Mouse (Mus musculus): ENCODE data around the gene Gm17349. TPM values are rescaled to one million over a fixed set of nuclear protein-coding genes. Genes with fewer than 3 reads are reported as not detected.

The Gm17349 gene
- polyA plus RNA-seq, 1 experiment from 2014 or later, result not detected

GRCm38 (mm10) chr15:99698533-99699085, 6.7 kb downstream of the Gm17349 start:
- H3K36me3 ChIP-seq, result peaks cover 2% of the 10 kb centered on the region; the same call in 1 of the 2 replicates
- peaks cover 24% of the 10 kb centered on the region for H3K27me3 ChIP-seq (replicated peaks)
- no peak for ATAC-seq (ENCODE audit: insufficient number of reproducible peaks, low FRiP score)
- no peaks in the 10 kb centered on the region for H3K9me3 ChIP-seq (replicated peaks)
- no peak overlapping the region for H3K9ac ChIP-seq
- H3K4me1 ChIP-seq (replicated peaks), result peaks cover 37% of the 10 kb centered on the region
- 27% methylated on average over 20 of the region's 20 CpGs for WGBS
- H3K4me3 ChIP-seq, result no peak overlapping the region
- H3K4me2 ChIP-seq, result peak overlapping the region; percentile 28; the same call in 1 of the 2 replicates
- no peak overlapping the region for H3K27ac ChIP-seq (ENCODE audit: poor library complexity, severe bottlenecking)

- H3K9me3 ChIP-seq (replicated peaks), result no peaks in the 10 kb centered on the region
- H3K4me3 ChIP-seq, result no peak overlapping the region
- H3K36me3 ChIP-seq, result no peaks in the 10 kb centered on the region
- 11% methylated on average over 2 of the region's 2 CpGs for WGBS
- no peak overlapping the region for H3K4me2 ChIP-seq
- H3K4me1 ChIP-seq (replicated peaks), result peaks cover 26% of the 10 kb centered on the region
- H3K9ac ChIP-seq, result no peak overlapping the region
- peaks cover 34% of the 10 kb centered on the region for H3K27me3 ChIP-seq (replicated peaks)
- ATAC-seq (ENCODE audit: insufficient number of reproducible peaks, low FRiP score), result no peak
- H3K27ac ChIP-seq (ENCODE audit: poor library complexity, severe bottlenecking), result no peak overlapping the region
Observed at GRCm38 (mm10) chr15:99697309-99697708, 8.0 kb downstream of the Gm17349 start.

GRCm38 (mm10) chr15:99691976-99692375, 13.3 kb downstream of the Gm17349 start:
- Histone ChIP-seq H3K9ac (no peak overlapping the region), H3K36me3 (no peaks in the 10 kb centered on the region)

GRCm38 (mm10) chr15:99690924-99691323, 14.4 kb downstream of the Gm17349 start:
- Histone ChIP-seq H3K9me3 (replicated peaks) (no peaks in the 10 kb centered on the region), H3K27me3 (replicated peaks) (peaks cover 36% of the 10 kb centered on the region; the same call in 1 of the 2 replicates), H3K4me1 (replicated peaks) (peaks cover 16% of the 10 kb centered on the region), H3K4me3 (no peak overlapping the region), H3K9ac (no peak overlapping the region), H3K27ac (ENCODE audit: poor library complexity, severe bottlenecking) (no peak overlapping the region), H3K4me2 (no peak overlapping the region), H3K36me3 (no peaks in the 10 kb centered on the region)
- 23% methylated on average over 4 of the region's 4 CpGs for WGBS
- ATAC-seq (ENCODE audit: insufficient number of reproducible peaks, low FRiP score), result no peak

More at GRCm38 (mm10) chr15:99691976-99692375, 13.3 kb downstream of the Gm17349 start:
- ATAC-seq (ENCODE audit: insufficient number of reproducible peaks, low FRiP score), result no peak
- Histone ChIP-seq H3K4me1 (replicated peaks) (peaks cover 16% of the 10 kb centered on the region), H3K27ac (ENCODE audit: poor library complexity, severe bottlenecking) (no peak overlapping the region), H3K4me2 (no peak overlapping the region), H3K9me3 (replicated peaks) (no peaks in the 10 kb centered on the region), H3K4me3 (no peak overlapping the region), H3K27me3 (replicated peaks) (peaks cover 40% of the 10 kb centered on the region)
- 43% methylated on average over 9 of the region's 9 CpGs for WGBS

- Histone ChIP-seq H3K27me3 (replicated peaks) (peaks cover 45% of the 10 kb centered on the region; the same call in 1 of the 2 replicates), H3K9me3 (replicated peaks) (no peaks in the 10 kb centered on the region), H3K4me2 (no peak overlapping the region), H3K4me1 (replicated peaks) (peaks cover 5% of the 10 kb centered on the region; the same call in 1 of the 2 replicates), H3K9ac (no peak overlapping the region), H3K27ac (ENCODE audit: poor library complexity, severe bottlenecking) (no peak overlapping the region), H3K4me3 (no peak overlapping the region), H3K36me3 (no peaks in the 10 kb centered on the region)
- no peak for ATAC-seq (ENCODE audit: insufficient number of reproducible peaks, low FRiP score)
- WGBS, result 7% methylated on average over 4 of the region's 4 CpGs
Observed at GRCm38 (mm10) chr15:99688712-99689111, 16.6 kb downstream of the Gm17349 start.

- H3K9me3 ChIP-seq (replicated peaks), result no peaks in the 10 kb centered on the region
- H3K4me1 ChIP-seq (replicated peaks), result no peaks in the 10 kb centered on the region
- no peak overlapping the region for H3K4me3 ChIP-seq
- no peak overlapping the region for H3K27ac ChIP-seq (ENCODE audit: poor library complexity, severe bottlenecking)
- no peak overlapping the region for H3K9ac ChIP-seq
- ATAC-seq (ENCODE audit: insufficient number of reproducible peaks, low FRiP score), result no peak
- no peak overlapping the region for H3K4me2 ChIP-seq
- peaks cover 23% of the 10 kb centered on the region; the same call in 1 of the 2 replicates for H3K27me3 ChIP-seq (replicated peaks)
- 87% methylated on average over 5 of the region's 5 CpGs for WGBS
- H3K36me3 ChIP-seq, result no peaks in the 10 kb centered on the region
Observed at GRCm38 (mm10) chr15:99684156-99684555, 21.1 kb downstream of the Gm17349 start.

GRCm38 (mm10) chr15:99682880-99683279, 22.4 kb downstream of the Gm17349 start:
- WGBS, result 87% methylated on average over 7 of the region's 7 CpGs
- Histone ChIP-seq H3K4me2 (no peak overlapping the region), H3K9me3 (replicated peaks) (no peaks in the 10 kb centered on the region), H3K9ac (no peak overlapping the region), H3K27ac (ENCODE audit: poor library complexity, severe bottlenecking) (no peak overlapping the region), H3K36me3 (no peaks in the 10 kb centered on the region), H3K4me1 (replicated peaks) (peaks cover 9% of the 10 kb centered on the region; the same call in 1 of the 2 replicates), H3K4me3 (no peak overlapping the region), H3K27me3 (replicated peaks) (peaks cover 25% of the 10 kb centered on the region; the same call in 1 of the 2 replicates)
- no peak for ATAC-seq (ENCODE audit: insufficient number of reproducible peaks, low FRiP score)

GRCm38 (mm10) chr15:99679008-99679407, 26.3 kb downstream of the Gm17349 start:
- H3K4me2 ChIP-seq, result no peak overlapping the region
- H3K4me3 ChIP-seq, result no peak overlapping the region
- peaks cover 13% of the 10 kb centered on the region for H3K4me1 ChIP-seq (replicated peaks)
- 49% methylated on average over 7 of the region's 7 CpGs for WGBS
- no peaks in the 10 kb centered on the region for H3K9me3 ChIP-seq (replicated peaks)
- H3K27me3 ChIP-seq (replicated peaks), result peaks cover 41% of the 10 kb centered on the region
- H3K27ac ChIP-seq (ENCODE audit: poor library complexity, severe bottlenecking), result no peak overlapping the region
- no peaks in the 10 kb centered on the region for H3K36me3 ChIP-seq
- H3K9ac ChIP-seq, result no peak overlapping the region
- no peak for ATAC-seq (ENCODE audit: insufficient number of reproducible peaks, low FRiP score)

- no peak overlapping the region for H3K4me2 ChIP-seq
- WGBS, result 13% methylated on average over 13 of the region's 13 CpGs
- no peaks in the 10 kb centered on the region for H3K36me3 ChIP-seq
- H3K4me1 ChIP-seq (replicated peaks), result peaks cover 13% of the 10 kb centered on the region
- peaks cover 48% of the 10 kb centered on the region for H3K27me3 ChIP-seq (replicated peaks)
- no peak overlapping the region for H3K4me3 ChIP-seq
- ATAC-seq (ENCODE audit: insufficient number of reproducible peaks, low FRiP score), result no peak
- H3K9me3 ChIP-seq (replicated peaks), result no peaks in the 10 kb centered on the region
- no peak overlapping the region for H3K9ac ChIP-seq
- H3K27ac ChIP-seq (ENCODE audit: poor library complexity, severe bottlenecking), result no peak overlapping the region
Observed at GRCm38 (mm10) chr15:99678063-99678800, 27.1 kb downstream of the Gm17349 start.

- H3K27ac ChIP-seq (ENCODE audit: poor library complexity, severe bottlenecking), result no peak overlapping the region
- no peaks in the 10 kb centered on the region for H3K36me3 ChIP-seq
- 0 out of 2 replicates have a peak overlapping the region, but pooled peaks have one; percentile 22 for H3K9ac ChIP-seq
- H3K4me2 ChIP-seq, result no peak overlapping the region
- H3K27me3 ChIP-seq (replicated peaks), result peaks cover 59% of the 10 kb centered on the region
- 28% methylated on average over 8 of the region's 8 CpGs for WGBS
- H3K4me3 ChIP-seq, result no peak overlapping the region
- H3K9me3 ChIP-seq (replicated peaks), result no peaks in the 10 kb centered on the region
- peaks cover 13% of the 10 kb centered on the region for H3K4me1 ChIP-seq (replicated peaks)
- ATAC-seq (ENCODE audit: insufficient number of reproducible peaks, low FRiP score), result 0 out of 2 replicates have a peak, but pooled peaks have one; percentile 39
Observed at GRCm38 (mm10) chr15:99677089-99677488, 28.2 kb downstream of the Gm17349 start.

- Histone ChIP-seq H3K27me3 (replicated peaks) (peaks cover 81% of the 10 kb centered on the region), H3K27ac (ENCODE audit: poor library complexity, severe bottlenecking) (no peak overlapping the region), H3K9me3 (replicated peaks) (no peaks in the 10 kb centered on the region), H3K4me2 (no peak overlapping the region), H3K9ac (no peak overlapping the region), H3K4me3 (no peak overlapping the region), H3K36me3 (no peaks in the 10 kb centered on the region), H3K4me1 (replicated peaks) (peaks cover 26% of the 10 kb centered on the region)
- WGBS, result 66% methylated on average over 3 of the region's 3 CpGs
- ATAC-seq (ENCODE audit: insufficient number of reproducible peaks, low FRiP score), result no peak
Observed at GRCm38 (mm10) chr15:99674866-99675265, 30.4 kb downstream of the Gm17349 start.
